Mouse (Mus musculus) liver, postnatal 0 days (tissue): ENCODE data around the gene Arpp19. TPM values are rescaled to one million over a fixed set of nuclear protein-coding genes. Genes with fewer than 3 reads are reported as not detected.

Experiments
- ATAC-seq: fragments of 200-750 bp; cut with Nextera tagmentation; 2 replicates; pipeline ENCODE4 v1.8.0; 2017; ENCODE audit warnings: mild to moderate bottlenecking, moderate library complexity
- DNase-seq: peaks from one replicate; pipeline ENCODE4 v3.0.0-alpha.2; 2016
- H3K27ac ChIP-seq: fragments of 300-500 bp; sonication (generic); 2 replicates; pipeline ENCODE4 v1.5.1; 2014; ENCODE audit warnings: antibody characterized with exemption, moderate library complexity, mild to moderate bottlenecking, low read depth
- H3K27me3 ChIP-seq: fragments of 300-500 bp; sonication (generic); 2 replicates; pipeline ENCODE4 v1.6.1; 2014; ENCODE audit warnings: low read length, control low read depth, mixed read lengths; ENCODE audit not compliant: insufficient read depth
- H3K36me3 ChIP-seq: fragments of 300-500 bp; sonication (generic); replicated peaks from 2 replicates; pipeline ENCODE4 v1.6.1; 2014; ENCODE audit warnings: mild to moderate bottlenecking, control low read depth, low read length, moderate library complexity, mixed read lengths; ENCODE audit not compliant: insufficient read depth
- H3K4me1 ChIP-seq: fragments of 300-500 bp; sonication (generic); 2 replicates; pipeline ENCODE4 v1.6.1; 2014; ENCODE audit warnings: antibody characterized with exemption, mild to moderate bottlenecking, control low read depth; ENCODE audit not compliant: insufficient read depth
- H3K4me2 ChIP-seq: fragments of 300-500 bp; sonication (generic); 2 replicates; pipeline ENCODE4 v1.6.1; 2014; ENCODE audit warnings: low read depth, mild to moderate bottlenecking, low read length, moderate library complexity, mixed read lengths
- H3K4me3 ChIP-seq: fragments of 300-500 bp; sonication (generic); 2 replicates; pipeline ENCODE4 v1.5.1; 2014; ENCODE audit warnings: low read depth, low read length
- H3K9ac ChIP-seq: fragments of 300-500 bp; sonication (generic); replicated peaks from 2 replicates; pipeline ENCODE4 v1.6.1; 2014; ENCODE audit warnings: mild to moderate bottlenecking, moderate library complexity
- H3K9me3 ChIP-seq: fragments of 300-500 bp; sonication (generic); 2 replicates; pipeline ENCODE4 v1.6.1; 2016; ENCODE audit warnings: mild to moderate bottlenecking, control low read depth, low read length, mixed read lengths
- CTCF ChIP-seq: sonication (generic); IDR thresholded peaks from 2 replicates; pipeline ENCODE4 v1.5.1; 2016; ENCODE audit warnings: antibody characterized with exemption, low read depth
- EP300 ChIP-seq: IDR thresholded peaks from 2 replicates; pipeline ENCODE4 v1.6.1; 2016; ENCODE audit warnings: antibody characterized with exemption, low read depth, mild to moderate bottlenecking
- WGBS: fragments of 180-500 bp; shearing (Covaris S2); extraction: QIAGEN DNeasy Blood & Tissue Kit; methylation state at CpG from one replicate; pipeline ENCODE4 v1.1.7; 2014; ENCODE audit not compliant: insufficient replicate concordance; 5-methylcytosine and 5-hydroxymethylcytosine counted together
- polyA plus RNA-seq: library from polyadenylated mRNA; unstranded; fragments of >200 nt; fragmentation: Nextera tagmentation; extraction: Ambion mirVana; gene quantifications from 2 replicates; pipeline ENCODE4 v1.2.1, GENCODE M21; 2015

The Arpp19 gene
- polyA plus RNA-seq, 1 experiment from 2014 or later, result 189 TPM

- TF ChIP-seq EP300 (no peak), CTCF (no peak)
- DNase-seq, result no peak
- 70% methylated on average over 2 of the region's 2 CpGs for WGBS
These were observed 4.6 kb downstream of the Arpp19 start for GRCm38 (mm10) chr9:75041840-75042525.

GRCm38 (mm10) chr9:75043191-75043590, 5.8 kb downstream of the Arpp19 start:
- Histone ChIP-seq H3K4me2 (no peak overlapping the region), H3K27me3 (no peaks in the 10 kb centered on the region), H3K9me3 (no peaks in the 10 kb centered on the region), H3K27ac (no peak overlapping the region), H3K36me3 (peaks cover 13% of the 10 kb centered on the region; the same call in 1 of the 2 replicates), H3K4me3 (no peak overlapping the region), H3K4me1 (peaks cover 20% of the 10 kb centered on the region), H3K9ac (no peak overlapping the region)
- WGBS, result 90% methylated on average over 2 of the region's 2 CpGs
- DNase-seq (no peak), ATAC-seq (no peak)
- TF ChIP-seq EP300, result no peak
- TF ChIP-seq CTCF, result no peak

More at GRCm38 (mm10) chr9:75041840-75042525, 4.6 kb downstream of the Arpp19 start:
- no peak for ATAC-seq
- Histone ChIP-seq H3K9ac (no peak overlapping the region), H3K27ac (no peak overlapping the region), H3K27me3 (no peaks in the 10 kb centered on the region), H3K4me2 (no peak overlapping the region), H3K4me3 (no peak overlapping the region), H3K4me1 (peaks cover 20% of the 10 kb centered on the region), H3K9me3 (no peaks in the 10 kb centered on the region), H3K36me3 (peaks cover 13% of the 10 kb centered on the region; the same call in 1 of the 2 replicates)

- Histone ChIP-seq H3K9me3 (no peaks in the 10 kb centered on the region), H3K36me3 (peaks cover 12% of the 10 kb centered on the region; the same call in 1 of the 2 replicates), H3K27me3 (no peaks in the 10 kb centered on the region), H3K4me3 (no peak overlapping the region), H3K27ac (no peak overlapping the region), H3K4me1 (peaks cover 2% of the 10 kb centered on the region; the same call in 1 of the 2 replicates), H3K4me2 (no peak overlapping the region), H3K9ac (no peak overlapping the region)
- DNase-seq (no peak), ATAC-seq (no peak)
- TF ChIP-seq EP300 (no peak), CTCF (no peak)
These were observed 9.7 kb downstream of the Arpp19 start for GRCm38 (mm10) chr9:75047079-75047478.

- ATAC-seq (no peak), DNase-seq (no peak)
- peaks cover 6% of the 10 kb centered on the region; the same call in 1 of the 2 replicates for H3K36me3 ChIP-seq
- H3K9me3 ChIP-seq, result no peaks in the 10 kb centered on the region
- H3K4me3 ChIP-seq, result no peak overlapping the region
- no peak overlapping the region for H3K9ac ChIP-seq
- 59% methylated on average over 3 of the region's 3 CpGs for WGBS
- H3K27ac ChIP-seq, result no peak overlapping the region
- H3K4me1 ChIP-seq, result no peaks in the 10 kb centered on the region
- no peaks in the 10 kb centered on the region for H3K27me3 ChIP-seq
- no peak overlapping the region for H3K4me2 ChIP-seq
- TF ChIP-seq CTCF (no peak), EP300 (no peak)
These were observed 11.7 kb downstream of the Arpp19 start for GRCm38 (mm10) chr9:75049100-75049499.

- Histone ChIP-seq H3K27ac (no peak overlapping the region), H3K4me1 (no peaks in the 10 kb centered on the region), H3K4me3 (no peak overlapping the region), H3K9me3 (no peaks in the 10 kb centered on the region), H3K36me3 (peaks cover 9% of the 10 kb centered on the region; the same call in 1 of the 2 replicates), H3K4me2 (no peak overlapping the region), H3K27me3 (no peaks in the 10 kb centered on the region), H3K9ac (no peak overlapping the region)
- ATAC-seq (peak; percentile 41; the same call in 1 of the 2 replicates), DNase-seq (peak; percentile 61)
- TF ChIP-seq CTCF, result peak; percentile 95
- TF ChIP-seq EP300, result no peak
- 33% methylated on average over 3 of the region's 3 CpGs for WGBS
These were observed 12.6 kb downstream of the Arpp19 start for GRCm38 (mm10) chr9:75050003-75050402.

GRCm38 (mm10) chr9:75051841-75052240, 14.4 kb downstream of the Arpp19 start:
- DNase-seq (no peak), ATAC-seq (no peak)
- 82% methylated on average over 4 of the region's 4 CpGs for WGBS
- no peak for TF ChIP-seq EP300
- no peak for TF ChIP-seq CTCF
- peaks cover 16% of the 10 kb centered on the region for H3K36me3 ChIP-seq
- H3K4me2 ChIP-seq, result no peak overlapping the region
- H3K27me3 ChIP-seq, result no peaks in the 10 kb centered on the region
- H3K4me3 ChIP-seq, result no peak overlapping the region
- H3K9ac ChIP-seq, result no peak overlapping the region
- no peaks in the 10 kb centered on the region for H3K4me1 ChIP-seq
- no peak overlapping the region for H3K27ac ChIP-seq
- no peaks in the 10 kb centered on the region for H3K9me3 ChIP-seq
